Mouse (Mus musculus) heart, adult 2 months (tissue): ENCODE measurements around the gene Elmo2. TPM values are rescaled to one million over a fixed set of nuclear protein-coding genes. Genes with fewer than 3 reads are reported as not detected.

ENCODE experiments used
- DNase-seq, 2 experiments: peaks; one replicate each; pipeline ENCODE4 v3.0.0; 2021
- H3K27ac ChIP-seq: fragments of 200-600 bp; 2 replicates; pipeline ENCODE4 v1.8.1; 2022
- H3K27me3 ChIP-seq: fragments of 200-500 bp; 2 replicates; pipeline ENCODE4 v1.6.1; 2012; ENCODE audit warnings: mild to moderate bottlenecking, low read length, inconsistent platforms, mixed read lengths; ENCODE audit not compliant: control insufficient read depth, insufficient read depth
- H3K36me3 ChIP-seq: fragments of 200-500 bp; 2 replicates; pipeline ENCODE4 v1.6.1; 2012; ENCODE audit warnings: low read length, inconsistent platforms; ENCODE audit not compliant: control insufficient read depth, insufficient read depth
- H3K4me1 ChIP-seq: fragments of 200-500 bp; 2 replicates; pipeline ENCODE4 v1.6.1; 2011; ENCODE audit warnings: low read length; ENCODE audit not compliant: control insufficient read depth, insufficient read depth
- H3K4me3 ChIP-seq: fragments of 200-600 bp; 2 replicates; pipeline ENCODE4 v1.8.1; 2022
- H3K79me2 ChIP-seq: fragments of 200-500 bp; replicated peaks from 2 replicates; pipeline ENCODE4 v1.6.1; 2012; ENCODE audit warnings: mild to moderate bottlenecking, inconsistent platforms, low read length, moderate library complexity, mixed read lengths; ENCODE audit not compliant: control insufficient read depth, insufficient read depth
- H3K9ac ChIP-seq: fragments of 200-500 bp; 2 replicates; pipeline ENCODE4 v1.6.1; 2012; ENCODE audit warnings: low read depth, mild to moderate bottlenecking, control low read depth, inconsistent platforms, low read length, mixed read lengths
- CTCF ChIP-seq: fragments of 200-600 bp; IDR thresholded peaks from 2 replicates; pipeline ENCODE4 v1.8.1; 2022; ENCODE audit warnings: antibody characterized with exemption, mild to moderate bottlenecking, moderate library complexity
- EP300 ChIP-seq: fragments of 200-500 bp; IDR thresholded peaks from 2 replicates; pipeline ENCODE4 v1.6.1; 2011; ENCODE audit warnings: low read depth, low read length, control low read depth; ENCODE audit not compliant: insufficient read depth
- POLR2A ChIP-seq: fragments of 200-500 bp; IDR thresholded peaks from 2 replicates; pipeline ENCODE4 v1.6.1; 2011; ENCODE audit warnings: mild to moderate bottlenecking, low read depth, low read length, control low read depth; ENCODE audit not compliant: insufficient read depth
- WGBS: fragments of 180-500 bp; shearing (Covaris S2); methylation state at CpG from one replicate; pipeline ENCODE4 v1.1.7; 2018; 5-methylcytosine and 5-hydroxymethylcytosine counted together
- intact Hi-C: fragments of 180-260 bp; cut with DNase I; formaldehyde crosslinking; loops from one replicate; pipeline ENCODE4 v1.15.1; 2025
- polyA plus RNA-seq: library from polyadenylated mRNA; depleted of rRNA; stranded (reverse); fragments of >200 nt; gene quantifications from 2 replicates; pipeline ENCODE4 v1.2.3, GENCODE M21; 2012
- total RNA-seq, 2 experiments: library from RNA; stranded (reverse); gene quantifications; 2 replicates each; pipeline ENCODE4 v1.2.3; 2021

Gene Elmo2
- total and polyA plus RNA-seq, 3 experiments = 13.9 to 36.3 (median 14.8) TPM

GRCm38 (mm10) chr2:165279351-165279750 is 46.9 kb downstream of the Elmo2 start:
- H3K79me2 ChIP-seq = no peaks in the 10 kb centered on the region
- H3K36me3 ChIP-seq = no peaks in the 10 kb centered on the region
- 83% methylated on average over 10 of the region's 10 CpGs for WGBS
- H3K9ac ChIP-seq = no peak overlapping the region
- TF ChIP-seq EP300 (no peak), POLR2A (no peak), CTCF (no peak)
- H3K27ac ChIP-seq = no peak overlapping the region
- no peak for DNase-seq
- H3K4me3 ChIP-seq = no peak overlapping the region
- H3K27me3 ChIP-seq = no peaks in the 10 kb centered on the region
- intact Hi-C loops = loop anchor here (10.0 kb wide), 1 partner anchor 325 kb away; no protein-coding TSS in a partner anchor
- no peaks in the 10 kb centered on the region; the same call in 1 of the 2 replicates for H3K4me1 ChIP-seq

- DNase-seq = no peak
- Histone ChIP-seq H3K4me1 (no peaks in the 10 kb centered on the region; the same call in 1 of the 2 replicates), H3K36me3 (no peaks in the 10 kb centered on the region), H3K4me3 (no peak overlapping the region), H3K27me3 (no peaks in the 10 kb centered on the region), H3K9ac (no peak overlapping the region), H3K27ac (no peak overlapping the region), H3K79me2 (no peaks in the 10 kb centered on the region)
- intact Hi-C loops = loop anchor here (2.0 to 10.0 kb wide), 2 partner anchors 44 to 322 kb away; no protein-coding TSS in a partner anchor
- 92% methylated on average over 5 of the region's 5 CpGs for WGBS
- no peak for TF ChIP-seq CTCF
- TF ChIP-seq EP300 = no peak
- TF ChIP-seq POLR2A = no peak
These were observed 49.0 kb downstream of the Elmo2 start for GRCm38 (mm10) chr2:165277188-165277740.

- DNase-seq = peak; percentile 56 to 70
- intact Hi-C loops = loop anchor here (1.0 to 10.0 kb wide), 3 partner anchors 43 to 321 kb away; no protein-coding TSS in a partner anchor
- Histone ChIP-seq H3K79me2 (no peaks in the 10 kb centered on the region), H3K27me3 (no peaks in the 10 kb centered on the region), H3K4me1 (no peaks in the 10 kb centered on the region), H3K4me3 (no peak overlapping the region), H3K36me3 (no peaks in the 10 kb centered on the region), H3K27ac (no peak overlapping the region), H3K9ac (no peak overlapping the region)
- TF ChIP-seq CTCF (peak; percentile 80), EP300 (0 out of 2 replicates have a peak, but pooled peaks have one; percentile 46), POLR2A (no peak)
- 34% methylated on average over 8 of the region's 8 CpGs for WGBS
These were observed 50.5 kb downstream of the Elmo2 start for GRCm38 (mm10) chr2:165275824-165276223.

DNA sequence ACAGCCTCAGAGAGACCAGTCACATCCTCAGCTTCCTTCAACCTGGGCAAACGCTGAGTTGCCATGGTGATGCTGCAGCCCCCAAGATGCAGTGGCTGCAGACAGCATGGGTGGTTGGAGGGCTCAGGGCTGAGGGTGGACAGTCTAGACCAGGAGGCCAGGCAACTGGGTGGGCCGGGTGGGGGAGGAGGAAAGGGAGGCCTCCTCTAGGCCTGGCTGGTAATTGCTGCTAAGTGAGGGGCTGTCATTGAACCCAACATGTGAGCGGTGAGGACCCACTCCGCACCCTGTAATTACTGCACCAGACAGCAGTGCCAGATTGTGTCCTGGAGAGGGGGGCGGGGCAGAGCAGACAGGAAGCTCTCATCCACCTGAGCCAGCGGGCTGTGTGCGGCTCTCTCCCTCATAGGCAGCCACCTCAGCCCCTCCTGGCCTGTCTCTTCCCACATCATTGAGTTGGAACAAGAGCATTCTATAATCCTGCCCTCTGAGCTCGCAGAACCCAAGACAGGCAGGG is 51.1 kb downstream of the Elmo2 start:
- no peak overlapping the region for H3K27ac ChIP-seq
- no peaks in the 10 kb centered on the region for H3K27me3 ChIP-seq
- no peak overlapping the region for H3K9ac ChIP-seq
- H3K4me1 ChIP-seq = no peaks in the 10 kb centered on the region
- no peak for DNase-seq
- intact Hi-C loops = loop anchor here (10.0 kb wide), 1 partner anchor 320 kb away; no protein-coding TSS in a partner anchor
- H3K4me3 ChIP-seq = no peak overlapping the region
- TF ChIP-seq CTCF (no peak), POLR2A (no peak), EP300 (no peak)
- no peaks in the 10 kb centered on the region for H3K36me3 ChIP-seq
- H3K79me2 ChIP-seq = no peaks in the 10 kb centered on the region
- 59% methylated on average over 8 of the region's 8 CpGs for WGBS

GRCm38 (mm10) chr2:165273589-165273988 is 52.7 kb downstream of the Elmo2 start:
- Histone ChIP-seq H3K36me3 (no peaks in the 10 kb centered on the region), H3K79me2 (no peaks in the 10 kb centered on the region), H3K27me3 (no peaks in the 10 kb centered on the region; the same call in 1 of the 2 replicates), H3K9ac (no peak overlapping the region), H3K27ac (no peak overlapping the region), H3K4me3 (no peak overlapping the region), H3K4me1 (no peaks in the 10 kb centered on the region)
- 30% methylated on average over 4 of the region's 4 CpGs for WGBS
- TF ChIP-seq POLR2A (no peak), EP300 (no peak), CTCF (no peak)
- no peak for DNase-seq
- intact Hi-C loops = loop anchor here (10.0 kb wide), 1 partner anchor 319 kb away; no protein-coding TSS in a partner anchor

GRCm38 (mm10) chr2:165271326-165271725 is 55.0 kb downstream of the Elmo2 start:
- Histone ChIP-seq H3K27me3 (peaks cover 2% of the 10 kb centered on the region; the same call in 1 of the 2 replicates), H3K79me2 (no peaks in the 10 kb centered on the region), H3K27ac (no peak overlapping the region), H3K4me1 (no peaks in the 10 kb centered on the region), H3K36me3 (no peaks in the 10 kb centered on the region), H3K4me3 (no peak overlapping the region), H3K9ac (no peak overlapping the region)
- TF ChIP-seq EP300 (no peak), CTCF (no peak)
- intact Hi-C loops = loop anchor here (10.0 kb wide), 1 partner anchor 317 kb away; no protein-coding TSS in a partner anchor
- no peak for DNase-seq
- 26% methylated on average over 8 of the region's 8 CpGs for WGBS
